Mouse (Mus musculus): ENCODE data around the gene Gm5105. TPM values are rescaled to one million over a fixed set of nuclear protein-coding genes. Genes with fewer than 3 reads are reported as not detected.

Gm5105 gene
- total and polyA plus RNA-seq, 3 experiments, result not detected

DNA sequence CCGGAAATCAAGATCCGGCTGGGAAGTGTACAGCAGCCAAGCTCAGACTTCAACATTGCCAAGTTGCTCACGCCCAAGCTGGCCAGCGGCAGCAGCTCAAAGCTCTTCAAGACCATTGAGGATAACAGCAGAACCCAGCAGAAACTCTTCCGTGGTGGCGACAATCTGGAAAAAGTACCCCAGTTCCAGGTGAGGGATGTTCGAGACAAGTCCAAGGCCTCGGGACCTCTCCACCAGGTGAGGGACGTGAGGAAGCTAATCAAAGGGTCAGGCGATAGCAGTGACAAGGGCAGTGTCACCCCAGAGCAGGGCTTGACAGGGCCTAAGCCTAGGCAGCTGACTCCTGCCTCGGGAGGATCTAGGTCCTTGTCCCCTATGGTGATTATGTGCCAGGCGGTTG is 915 bp upstream of the Gm5105 start:
- DNase-seq (ENCODE audit: low read depth, low spot score), result no peak
- Histone ChIP-seq H3K4me3 (ENCODE audit: control insufficient read depth in 1 of 2, insufficient read depth in 1 of 2, low read depth in 2 of 2, low read length in 2 of 2) (no peak overlapping the region), H3K27me3 (ENCODE audit: control insufficient read depth in 1 of 2, insufficient read depth in 2 of 2, low read length in 2 of 2) (no peaks in the 10 kb centered on the region), H3K27ac (ENCODE audit: control insufficient read depth, low read depth, low read length) (no peak overlapping the region), H3K9ac (ENCODE audit: control insufficient read depth, low read depth, low read length, poor library complexity, severe bottlenecking) (no peak overlapping the region), H3K79me2 (ENCODE audit: control insufficient read depth, insufficient read depth, low read length, poor library complexity) (no peaks in the 10 kb centered on the region), H3K4me1 (ENCODE audit: control insufficient read depth in 1 of 2, insufficient read depth in 2 of 2, low read length in 2 of 2) (no peaks in the 10 kb centered on the region), H3K36me3 (ENCODE audit: control insufficient read depth in 1 of 2, insufficient read depth in 2 of 2, low read length in 2 of 2) (no peaks in the 10 kb centered on the region), H3K9me3 (replicated peaks; ENCODE audit: insufficient read depth, low read length) (no peaks in the 10 kb centered on the region)
- TF ChIP-seq CHD2 (IDR thresholded peaks at IDR 0.05; ENCODE audit: low read length) (no peak), ZKSCAN1 (IDR thresholded peaks at IDR 0.05; ENCODE audit: low read depth, low read length) (no peak), USF1 (IDR thresholded peaks at IDR 0.05; ENCODE audit: low read depth, low read length) (no peak), ELF1 (IDR thresholded peaks at IDR 0.05; ENCODE audit: low read depth, low read length) (no peak), USF2 (IDR thresholded peaks at IDR 0.05; ENCODE audit: borderline replicate concordance in 1 of 2, insufficient read depth in 1 of 2, low read depth in 1 of 2, low read length in 2 of 2) (no peak), BHLHE40 (IDR thresholded peaks at IDR 0.05; ENCODE audit: borderline replicate concordance, low read depth, low read length) (no peak), ZMIZ1 (IDR thresholded peaks at IDR 0.05; ENCODE audit: low read depth, low read length) (no peak), TCF12 (IDR thresholded peaks at IDR 0.05; ENCODE audit: low read depth, low read length) (no peak), CHD1 (IDR thresholded peaks at IDR 0.05; ENCODE audit: low read depth, low read length) (no peak), MYC (IDR thresholded peaks at IDR 0.05; ENCODE audit: low read depth, low read length) (no peak), TAL1 (IDR thresholded peaks at IDR 0.05; ENCODE audit: low read length) (no peak), MAFK (IDR thresholded peaks at IDR 0.05; ENCODE audit: borderline replicate concordance, low read depth, low read length) (no peak), ZC3H11A (IDR thresholded peaks at IDR 0.05; ENCODE audit: low read depth, low read length) (no peak), POLR2A (IDR thresholded peaks at IDR 0.05; ENCODE audit: control insufficient read depth in 1 of 2, insufficient read depth in 1 of 2, low read depth in 1 of 2, low read length in 2 of 2, poor library complexity in 1 of 2) (no peak), TBP (IDR thresholded peaks at IDR 0.05; ENCODE audit: low read depth, low read length) (no peak), POLR2AphosphoS2 (IDR thresholded peaks at IDR 0.05; ENCODE audit: low read length) (no peak), ZNF384 (IDR thresholded peaks at IDR 0.05; ENCODE audit: low read depth, low read length) (no peak), POLR2AphosphoS5 (IDR thresholded peaks at IDR 0.05; ENCODE audit: borderline replicate concordance, low read depth, low read length) (no peak), MAZ (IDR thresholded peaks at IDR 0.05; ENCODE audit: low read depth, low read length) (no peak), MYB (IDR thresholded peaks at IDR 0.05; ENCODE audit: low read depth, low read length) (no peak)

DNA sequence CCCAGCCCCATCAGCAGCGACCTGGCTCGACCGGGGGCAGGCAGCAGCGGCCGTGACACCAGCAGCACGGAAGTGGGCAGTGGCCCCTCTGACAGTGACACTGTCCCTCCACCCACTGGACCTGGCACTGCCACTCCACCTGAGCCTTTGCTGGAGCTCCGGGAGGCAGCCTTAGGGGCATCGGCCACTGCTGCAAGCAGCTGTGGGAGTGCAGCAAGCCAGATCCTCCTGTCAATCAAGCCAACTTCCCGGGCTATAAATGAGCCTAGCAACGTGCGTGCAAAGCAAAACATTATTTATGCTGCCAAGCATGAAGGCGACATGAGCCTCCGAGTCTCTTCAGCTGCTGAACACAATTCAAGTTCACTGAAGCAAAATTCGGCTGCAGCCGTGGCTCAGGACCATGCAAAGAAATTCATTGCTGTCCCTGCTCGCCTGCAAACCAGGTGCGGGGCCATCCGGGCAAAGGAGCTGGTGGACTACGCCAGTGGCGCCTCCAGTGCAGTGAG is 786 bp downstream of the Gm5105 start:
- H3K27me3 ChIP-seq (ENCODE audit: control insufficient read depth in 1 of 2, insufficient read depth in 2 of 2, low read length in 2 of 2), result no peaks in the 10 kb centered on the region
- peaks cover 2 to 4% of the 10 kb centered on the region in 2 experiments; a peak in 3 of 4 replicates for H3K4me1 ChIP-seq (ENCODE audit: control insufficient read depth in 1 of 2, insufficient read depth in 2 of 2, low read length in 2 of 2)
- peaks cover 0 to 7% of the 10 kb centered on the region in 2 experiments; a peak in 2 of 4 replicates for H3K36me3 ChIP-seq (ENCODE audit: control insufficient read depth in 1 of 2, insufficient read depth in 2 of 2, low read length in 2 of 2)
- no peak overlapping the region for H3K4me3 ChIP-seq (ENCODE audit: control insufficient read depth in 1 of 2, insufficient read depth in 1 of 2, low read depth in 2 of 2, low read length in 2 of 2)
- H3K9me3 ChIP-seq (replicated peaks; ENCODE audit: insufficient read depth, low read length), result no peaks in the 10 kb centered on the region
- TF ChIP-seq JUND (IDR thresholded peaks at IDR 0.05; ENCODE audit: low read depth, low read length) (no peak), ETS1 (IDR thresholded peaks at IDR 0.05; ENCODE audit: low read depth, low read length) (no peak), SIN3A (IDR thresholded peaks at IDR 0.05; ENCODE audit: low read length) (no peak), POLR2AphosphoS5 (IDR thresholded peaks at IDR 0.05; ENCODE audit: borderline replicate concordance, low read depth, low read length) (no peak), EP300 (IDR thresholded peaks at IDR 0.05; ENCODE audit: low read depth in 1 of 2, low read length in 2 of 2) (no peak), CHD2 (IDR thresholded peaks at IDR 0.05; ENCODE audit: low read length) (no peak), KAT2A (conservative IDR thresholded peaks at IDR 0.05; ENCODE audit: low read depth, low read length) (no peak), TCF12 (IDR thresholded peaks at IDR 0.05; ENCODE audit: low read depth, low read length) (no peak), HCFC1 (IDR thresholded peaks at IDR 0.05; ENCODE audit: low read depth, low read length) (no peak), MEF2A (IDR thresholded peaks at IDR 0.05; ENCODE audit: extremely low read depth, insufficient replicate concordance, low read depth, low read length, poor library complexity, severe bottlenecking) (no peak), E2F4 (IDR thresholded peaks at IDR 0.05; ENCODE audit: borderline replicate concordance, low read depth, low read length) (no peak), USF2 (IDR thresholded peaks at IDR 0.05; ENCODE audit: borderline replicate concordance in 1 of 2, insufficient read depth in 1 of 2, low read depth in 1 of 2, low read length in 2 of 2) (no peak), ZKSCAN1 (IDR thresholded peaks at IDR 0.05; ENCODE audit: low read depth, low read length) (no peak), MXI1 (IDR thresholded peaks at IDR 0.05; ENCODE audit: low read depth, low read length) (no peak), TAL1 (IDR thresholded peaks at IDR 0.05; ENCODE audit: low read length) (no peak)
- no peak overlapping the region for H3K9ac ChIP-seq (ENCODE audit: control insufficient read depth, low read depth, low read length, poor library complexity, severe bottlenecking)
- H3K79me2 ChIP-seq (ENCODE audit: control insufficient read depth, insufficient read depth, low read length, poor library complexity), result no peaks in the 10 kb centered on the region
- H3K27ac ChIP-seq (ENCODE audit: control insufficient read depth, low read depth, low read length), result no peak overlapping the region
- no peak for DNase-seq (ENCODE audit: low read depth, low spot score)

Measured in MEL (cell line).